17 mouse cellular contexts compared by ENCODE assay signal in genomic region chr7:75769909-75770308, GRCm38 (mm10).
"Had no signal": no experiment of that assay in that cellular context is flagged by ENCODE, and none has a peak within 500 bp of the region (broad histone marks: within the 10 kb centered on the region; RNA-seq: fewer than 3 reads in every experiment).

No protein-coding gene starts in this region.

- H3K4me2 ChIP-seq: lung, embryonic 14.5 days; midbrain, embryonic 12.5 days; neural tube, embryonic 13.5 days; neural tube, embryonic 15.5 days; stomach, embryonic 15.5 days had no signal

- H3K9me3 ChIP-seq: midbrain, embryonic 10.5 days; midbrain, embryonic 12.5 days; neural tube, embryonic 13.5 days; neural tube, embryonic 15.5 days; stomach, embryonic 15.5 days had no signal

- ATAC-seq: midbrain, embryonic 16.5 days had no signal

- H3K36me3 ChIP-seq: neural tube, embryonic 13.5 days; neural tube, embryonic 15.5 days had no signal

- H3K9ac ChIP-seq: lung, embryonic 14.5 days; midbrain, embryonic 12.5 days; neural tube, embryonic 13.5 days; neural tube, embryonic 15.5 days; stomach, embryonic 15.5 days had no signal

- H3K4me3 ChIP-seq: midbrain, embryonic 10.5 days; midbrain, embryonic 12.5 days; myocyte; neural tube, embryonic 13.5 days; neural tube, embryonic 15.5 days; stomach, embryonic 15.5 days had no signal

- H3K27ac ChIP-seq: midbrain, embryonic 10.5 days; midbrain, embryonic 12.5 days; neural tube, embryonic 13.5 days; neural tube, embryonic 15.5 days; stomach, embryonic 15.5 days; stomach, postnatal 0 days had no signal

- H3K4me1 ChIP-seq: midbrain, embryonic 10.5 days; midbrain, embryonic 12.5 days; neural tube, embryonic 13.5 days; neural tube, embryonic 15.5 days; stomach, embryonic 15.5 days had no signal

- DNase-seq: lung, adult 18-20 months; lung, embryonic 14.5 days; lung, postnatal 10 days; lung, postnatal 4 days; midbrain, embryonic 14.5 days; right cerebral cortex, postnatal 14 days; thymus, adult 2 months; thymus, postnatal 25 days; thymus, postnatal 4 days had no signal

- H3K27me3 ChIP-seq: midbrain, embryonic 12.5 days; neural tube, embryonic 13.5 days; neural tube, embryonic 15.5 days; stomach, embryonic 15.5 days had no signal
